Mouse (Mus musculus): Measurements from ENCODE around the gene Ctdspl.

Gene Ctdspl

GRCm38 (mm10) chr9:118920798-118921515 lies 5.3 kb upstream of the Ctdspl start:
- DNase-seq (ENCODE audit: low spot score), result peak; percentile 92

- DNase-seq (ENCODE audit: low spot score), result no peak
Measured at GRCm38 (mm10) chr9:118921926-118922325, 4.3 kb upstream of the Ctdspl start.

GRCm38 (mm10) chr9:118924554-118925085 lies 1.6 kb upstream of the Ctdspl start:
- no peak for DNase-seq (ENCODE audit: low spot score)

- peak; percentile 98 for DNase-seq (ENCODE audit: low spot score)
Measured at GRCm38 (mm10) chr9:118925286-118926110, 755 bp upstream of the Ctdspl start.

- no peak for DNase-seq (ENCODE audit: low spot score)
Measured at GRCm38 (mm10) chr9:118926688-118927321, 552 bp downstream of the Ctdspl start.

GRCm38 (mm10) chr9:118927501-118927900 lies 1.2 kb downstream of the Ctdspl start:
- DNase-seq (ENCODE audit: low spot score), result no peak

GRCm38 (mm10) chr9:118928007-118928406 lies 1.8 kb downstream of the Ctdspl start:
- no peak for DNase-seq (ENCODE audit: low spot score)

- DNase-seq (ENCODE audit: low spot score), result no peak
Measured at GRCm38 (mm10) chr9:118928656-118929055, 2.4 kb downstream of the Ctdspl start.

- DNase-seq (ENCODE audit: low spot score), result no peak
Measured at GRCm38 (mm10) chr9:118930611-118931010, 4.4 kb downstream of the Ctdspl start.

- no peak for DNase-seq (ENCODE audit: low spot score)
Measured at GRCm38 (mm10) chr9:118933800-118934199, 7.5 kb downstream of the Ctdspl start.

- DNase-seq (ENCODE audit: low spot score), result no peak
Measured at GRCm38 (mm10) chr9:118934319-118934718, 8.1 kb downstream of the Ctdspl start.

GRCm38 (mm10) chr9:118935098-118935497 lies 8.8 kb downstream of the Ctdspl start:
- DNase-seq (ENCODE audit: low spot score), result no peak

GRCm38 (mm10) chr9:118936071-118936470 lies 9.8 kb downstream of the Ctdspl start:
- no peak for DNase-seq (ENCODE audit: low spot score)

GRCm38 (mm10) chr9:118937515-118937914 lies 11.3 kb downstream of the Ctdspl start:
- DNase-seq (ENCODE audit: low spot score), result no peak

- peak; percentile 77 for DNase-seq (ENCODE audit: low spot score)
Measured at GRCm38 (mm10) chr9:118939410-118939809, 13.2 kb downstream of the Ctdspl start.

GRCm38 (mm10) chr9:118939831-118940230 lies 13.6 kb downstream of the Ctdspl start:
- no peak for DNase-seq (ENCODE audit: low spot score)

- no peak for DNase-seq (ENCODE audit: low spot score)
Measured at GRCm38 (mm10) chr9:118940591-118941207, 14.4 kb downstream of the Ctdspl start.

- no peak for DNase-seq (ENCODE audit: low spot score)
Measured at GRCm38 (mm10) chr9:118942030-118942429, 15.8 kb downstream of the Ctdspl start.

GRCm38 (mm10) chr9:118943941-118944340 lies 17.7 kb downstream of the Ctdspl start:
- DNase-seq (ENCODE audit: low spot score), result no peak

GRCm38 (mm10) chr9:118944388-118944787 lies 18.1 kb downstream of the Ctdspl start:
- DNase-seq (ENCODE audit: low spot score), result no peak

- no peak for DNase-seq (ENCODE audit: low spot score)
Measured at GRCm38 (mm10) chr9:118948486-118948885, 22.2 kb downstream of the Ctdspl start.

- no peak for DNase-seq (ENCODE audit: low spot score)
Measured at GRCm38 (mm10) chr9:118949124-118949523, 22.9 kb downstream of the Ctdspl start.

Measured in embryo, embryonic 10 days (tissue).